Mouse (Mus musculus) CH12.LX (cell line): ENCODE results near the gene Fndc5.

ENCODE experiments used
- CTCF ChIP-seq, 2 experiments: IDR thresholded peaks in 1 of 2; conservative IDR thresholded peaks in 1 of 2; 2 replicates each; pipeline ENCODE4 v1.5.1; 2011 to 2012; ENCODE audit warnings: low read depth in 2 of 2, low read length in 2 of 2, improper control_type of control experiment in 1 of 2, inconsistent platforms in 1 of 2, mild to moderate bottlenecking in 1 of 2, moderate library complexity in 1 of 2
- POLR2A ChIP-seq: IDR thresholded peaks from 2 replicates; pipeline ENCODE4 v1.6.1; 2011; ENCODE audit warnings: low read depth, mild to moderate bottlenecking, improper control_type of control experiment, low read length
- TBP ChIP-seq: conservative IDR thresholded peaks from 2 replicates; pipeline ENCODE4 v1.6.1; 2011; ENCODE audit warnings: low read depth, low read length, improper control_type of control experiment

- TF ChIP-seq POLR2A (no peak), CTCF (conservative IDR thresholded peaks at IDR 0.05 in 1 of 2, IDR thresholded peaks at IDR 0.05 in 1 of 2; ENCODE audit: low read depth in 2 of 2, low read length in 2 of 2) (no peak), TBP (no peak)
Measured at GRCm38 (mm10) chr4:129157541-129157940, 20.7 kb downstream of the Fndc5 start.
